Comparison of ENCODE assay signal across 9 mouse cellular contexts in genomic region chr11:68637861-68638615, GRCm38 (mm10). TPM values are rescaled to one million over a fixed set of nuclear protein-coding genes. Genes with fewer than 3 reads are reported as not detected.
DNase-seq lines count a peak whose midpoint lies in the region; ATAC-seq lines count a peak whose summit lies in the region.
"Had no signal": no experiment of that assay in that cellular context is flagged by ENCODE, and none has a peak within 500 bp of the region (broad histone marks: within the 10 kb centered on the region; RNA-seq: fewer than 3 reads in every experiment).

No protein-coding gene starts in this region.

- intact Hi-C loops in left cerebral cortex, postnatal 36 days (cut with DNase I), result no loop called here

- DNase-seq in cerebellum, postnatal 4 days (ENCODE audit: low spot score in 2 of 2), result no peak
- peak; percentile 81 for DNase-seq in NIH3T3 (ENCODE audit: low read depth)
- peak; percentile 96 for DNase-seq in fibroblast of lung, adult 2 months (ENCODE audit: low read depth)
- DNase-seq in kidney, postnatal 36 days, result peak; percentile 17 to 30
- DNase-seq in adrenal gland, postnatal 10 days, result no peak
- DNase-seq in left cerebral cortex, postnatal 36 days (ENCODE audit: low spot score in 2 of 2), result no peak
- DNase-seq in spleen, postnatal 14 days (ENCODE audit: low spot score in 2 of 2), result no peak

- ATAC-seq in cerebellum, adult (ENCODE audit: insufficient number of reproducible peaks, low FRiP score, low TSS enrichment), result peak; percentile 66; the same call in 1 of the 2 replicates

RNA-seq across cellular contexts. Expression of gene Ccdc42, which starts 51.2 kb away (rescaled TPM):
- under 1 TPM in 1 of 2 experiments, not detected in 1; 0.72 TPM for total RNA-seq in adrenal gland, postnatal 10 days (2021)
- total RNA-seq in left cerebral cortex, postnatal 36 days (2021), result 1 to 10 TPM in 1 of 2 experiments, under 1 TPM in 1; 0.82 to 1.3 TPM
- total RNA-seq: neutrophil, adult 5-6 weeks had no signal

RNA-seq across cellular contexts. Expression of gene Myh10, which starts 53.3 kb away (rescaled TPM):
- total RNA-seq in adrenal gland, postnatal 10 days (2021), result 10 to 100 TPM; 38.9 to 48.6 TPM
- 100 to 1,000 TPM; 198 to 218 TPM for total RNA-seq in left cerebral cortex, postnatal 36 days (2021)
- total RNA-seq: neutrophil, adult 5-6 weeks had no signal

Comparison
In these comparisons a context has a peak if more than half of its experiments do, and no peak if none do; other contexts are left out.
1. DNase-seq: peak in NIH3T3 (single experiment), fibroblast of lung, adult 2 months (single experiment) and kidney, postnatal 36 days (2 of 2); none in cerebellum, postnatal 4 days (0 of 2), adrenal gland, postnatal 10 days (single experiment), left cerebral cortex, postnatal 36 days (0 of 2) and spleen, postnatal 14 days (0 of 2).
2. RNA of gene Myh10, which starts 53.3 kb away (total RNA-seq): 198 to 218 TPM in left cerebral cortex, postnatal 36 days; 38.9 to 48.6 TPM in adrenal gland, postnatal 10 days; every median in the first group is over 4 times any median in the second.